Mouse (Mus musculus) MEL (cell line): ENCODE data around the gene Tex28.
"Not testable (repeated sequence)": the region's sequence is repeated elsewhere in the genome, so short reads cannot be mapped to it uniquely, and the experiment has no call there.

Experiments
- CTCF ChIP-seq, 3 experiments: IDR thresholded peaks in 2 of 3; conservative IDR thresholded peaks in 1 of 3; 2 replicates each; pipeline ENCODE4 v1.5.1; 2011 to 2012; ENCODE audit warnings: low read length in 3 of 3, low read depth in 2 of 3, mild to moderate bottlenecking in 2 of 3, improper control_type of control experiment in 1 of 3, inconsistent platforms in 1 of 3, mixed read lengths in 1 of 3, moderate library complexity in 1 of 3; ENCODE audit not compliant: control insufficient read depth in 1 of 3, insufficient read depth in 1 of 3, poor library complexity in 1 of 3, severe bottlenecking in 1 of 3
- E2F4 ChIP-seq: IDR thresholded peaks from 2 replicates; pipeline ENCODE4 v1.6.1; 2011; ENCODE audit warnings: low read depth, low read length, improper control_type of control experiment, borderline replicate concordance
- ETS1 ChIP-seq: IDR thresholded peaks from 2 replicates; pipeline ENCODE4 v1.6.1; 2012; ENCODE audit warnings: low read depth, mild to moderate bottlenecking, inconsistent platforms, low read length, improper control_type of control experiment, moderate library complexity
- POLR2AphosphoS2 ChIP-seq: IDR thresholded peaks from 2 replicates; pipeline ENCODE4 v1.6.1; 2011; ENCODE audit warnings: low read length, improper control_type of control experiment
- SIN3A ChIP-seq: IDR thresholded peaks from 2 replicates; pipeline ENCODE4 v1.6.1; 2012; ENCODE audit warnings: low read length, improper control_type of control experiment, inconsistent platforms

GRCm38 (mm10) chrX:74135263-74135662 is 32.4 kb downstream of the Tex28 start, which contains the start of gene Mecp2:
- TF ChIP-seq ETS1; SIN3A; E2F4; CTCF (IDR thresholded peaks at IDR 0.05 in 2 of 3, conservative IDR thresholded peaks at IDR 0.05 in 1 of 3; ENCODE audit: control insufficient read depth in 1 of 3, insufficient read depth in 1 of 3, low read depth in 2 of 3, low read length in 3 of 3, poor library complexity in 1 of 3, severe bottlenecking in 1 of 3); POLR2AphosphoS2: not testable (repeated sequence)
